Mouse (Mus musculus) heart, adult 9 months (tissue): ENCODE data around the gene Rps6ka5.

ENCODE experiments used
- DNase-seq, 2 experiments: peaks; one replicate each; pipeline ENCODE4 v3.0.0; 2022; ENCODE audit warnings: low spot score in 2 of 2

The Rps6ka5 gene

DNA sequence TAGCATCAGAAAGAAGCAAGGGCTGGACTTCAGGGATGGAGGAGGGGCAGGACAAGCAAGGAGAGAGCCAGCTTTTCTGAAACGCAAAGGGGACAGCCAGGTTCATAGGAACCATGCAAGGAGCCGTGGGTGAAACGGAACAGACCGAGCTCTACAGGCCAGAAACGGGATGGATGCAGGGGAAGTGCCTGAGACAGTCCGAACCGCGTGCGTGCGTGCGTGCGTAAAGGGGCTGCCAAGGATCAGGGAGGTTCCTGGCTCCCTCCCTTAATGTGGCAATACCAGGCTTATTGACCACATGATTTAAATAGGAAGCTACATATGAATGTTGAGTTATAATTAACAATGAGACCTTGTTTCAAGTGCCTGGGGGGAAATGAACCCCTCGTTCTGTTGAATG is 227.3 kb downstream of the Rps6ka5 start:
- DNase-seq, result no peak
